Mouse (Mus musculus) olfactory bulb, adult 2 months (tissue): Measurements from ENCODE around the gene Rab42.

Experiments used
- CTCF ChIP-seq: fragments of 200-500 bp; IDR thresholded peaks from 2 replicates; pipeline ENCODE4 v1.5.1; 2012; ENCODE audit warnings: low read depth, mild to moderate bottlenecking, low read length, moderate library complexity; ENCODE audit not compliant: insufficient read depth
- POLR2A ChIP-seq: fragments of 200-500 bp; IDR thresholded peaks from 2 replicates; pipeline ENCODE4 v1.6.1; 2012; ENCODE audit warnings: mild to moderate bottlenecking, low read depth, low read length, moderate library complexity; ENCODE audit not compliant: insufficient read depth

GRCm38 (mm10) chr4:132309140-132309848 lies 6.1 kb upstream of the Rab42 start:
- TF ChIP-seq CTCF (no peak), POLR2A (no peak)
